Mouse (Mus musculus) gastrocnemius, postnatal 36 days (tissue): ENCODE measurements around the gene Zfp787. TPM values are rescaled to one million over a fixed set of nuclear protein-coding genes. Genes with fewer than 3 reads are reported as not detected.
"Not testable (repeated sequence)": the region's sequence is repeated elsewhere in the genome, so short reads cannot be mapped to it uniquely, and the experiment has no call there.

ENCODE experiments used
- DNase-seq, 2 experiments: peaks; one replicate each; pipeline ENCODE4 v3.0.0; 2022
- intact Hi-C: fragments of 180-260 bp; cut with DNase I; formaldehyde crosslinking; loops from one replicate; pipeline ENCODE4 v1.15.1; 2025
- long read RNA-seq, 2 experiments: library from polyadenylated mRNA; stranded (forward); transcript quantifications; one replicate each; pipeline ENCODE4 v2.0.0; 2021
- total RNA-seq, 2 experiments: library from RNA; stranded (reverse); gene quantifications; 2 replicates each; pipeline ENCODE4 v1.2.3; 2021

Zfp787 gene
- total RNA-seq, result 10 to 100 TPM; 26.1 to 29.2 TPM
- long read RNA-seq, experiment 1, transcript Zfp787-204 (3 exons, 576 nt), result major isoform, 8 of 21 reads
- long read RNA-seq, experiment 1, transcript Zfp787-201 (3 exons, 1,897 nt), result minor isoform, 5 of 21 reads
- long read RNA-seq, experiment 1, partial matches to known transcripts, result 2 of 21 reads
- long read RNA-seq, experiment 1, other reads (novel, unspliced or antisense), result 5 of 21 reads
- long read RNA-seq, experiment 2, transcript Zfp787-201 (3 exons, 1,897 nt), result major isoform, 12 of 27 reads
- long read RNA-seq, experiment 2, transcript Zfp787-204 (3 exons, 576 nt), result minor isoform, 5 of 27 reads
- long read RNA-seq, experiment 2, partial matches to known transcripts, result 0 of 27 reads
- long read RNA-seq, experiment 2, other reads (novel, unspliced or antisense), result 9 of 27 reads

- intact Hi-C loops, result no loop called here
- peak; percentile 93 to 95 for DNase-seq
Observed at GRCm38 (mm10) chr7:6155901-6156411, at the start of gene Zfp787. TSS of gene Zfp787 (minus strand) at chr7:6155997.

GRCm38 (mm10) chr7:6204200-6204599 lies 48.4 kb upstream of the Zfp787 start:
- no peak for DNase-seq
- intact Hi-C loops, result no loop called here

- intact Hi-C loops, result no loop called here
- no peak for DNase-seq
Observed at GRCm38 (mm10) chr7:6196790-6197189, 41.0 kb upstream of the Zfp787 start, which contains the start of gene Galp. TSS of gene Galp (plus strand) at chr7:6197090.

GRCm38 (mm10) chr7:6195777-6196176 lies 40.0 kb upstream of the Zfp787 start:
- intact Hi-C loops, result no loop called here
- DNase-seq, result no peak

- intact Hi-C loops, result no loop called here
- DNase-seq, result peak; percentile 22 to 31
Observed at GRCm38 (mm10) chr7:6194129-6194528, 38.3 kb upstream of the Zfp787 start.

- DNase-seq, result peak; percentile 57 to 61
- intact Hi-C loops, result loop anchor here (1.0 kb wide), 1 partner anchor 64 kb away; no protein-coding TSS in a partner anchor
Observed at GRCm38 (mm10) chr7:6191376-6191775, 35.6 kb upstream of the Zfp787 start.

GRCm38 (mm10) chr7:6189542-6189941 lies 33.7 kb upstream of the Zfp787 start:
- intact Hi-C loops, result no loop called here
- no peak for DNase-seq

GRCm38 (mm10) chr7:6186756-6187155 lies 31.0 kb upstream of the Zfp787 start:
- intact Hi-C loops, result no loop called here

GRCm38 (mm10) chr7:6186176-6186575 lies 30.4 kb upstream of the Zfp787 start:
- DNase-seq, result no peak
- intact Hi-C loops, result no loop called here

More at GRCm38 (mm10) chr7:6186756-6187155, 31.0 kb upstream of the Zfp787 start:
- DNase-seq, result no peak

- DNase-seq, result no peak
- intact Hi-C loops, result no loop called here
Observed at GRCm38 (mm10) chr7:6185391-6185790, 29.6 kb upstream of the Zfp787 start.

- intact Hi-C loops, result no loop called here
Observed at GRCm38 (mm10) chr7:6184521-6184920, 28.7 kb upstream of the Zfp787 start.

GRCm38 (mm10) chr7:6183802-6184201 lies 28.0 kb upstream of the Zfp787 start:
- DNase-seq, result no peak
- intact Hi-C loops, result no loop called here

More at GRCm38 (mm10) chr7:6184521-6184920, 28.7 kb upstream of the Zfp787 start:
- peak in 1 of 2 experiments; percentile 10 for DNase-seq

GRCm38 (mm10) chr7:6182882-6183281 lies 27.1 kb upstream of the Zfp787 start:
- DNase-seq, result no peak
- intact Hi-C loops, result no loop called here

- intact Hi-C loops, result loop anchor here (10.0 kb wide), 1 partner anchor 106 kb away; the partner anchor contains the start of gene Zfp667
- no peak for DNase-seq
Observed at GRCm38 (mm10) chr7:6179013-6179412, 23.2 kb upstream of the Zfp787 start.

GRCm38 (mm10) chr7:6174365-6174987 lies 18.7 kb upstream of the Zfp787 start:
- DNase-seq, result not testable (repeated sequence)
- intact Hi-C loops, result loop anchor here (5.0 to 10.0 kb wide), 2 partner anchors 47 to 110 kb away; partner anchors contain the start of gene Zfp667

- no peak for DNase-seq
- intact Hi-C loops, result loop anchor here (5.0 to 10.0 kb wide), 2 partner anchors 47 to 111 kb away; partner anchors contain the start of gene Zfp667
Observed at GRCm38 (mm10) chr7:6173872-6174271, 18.1 kb upstream of the Zfp787 start.

GRCm38 (mm10) chr7:6172674-6173244 lies 17.0 kb upstream of the Zfp787 start:
- DNase-seq, result no peak

GRCm38 (mm10) chr7:6172006-6172649 lies 16.3 kb upstream of the Zfp787 start, which contains the start of gene Zfp444:
TSS of gene Zfp444 (plus strand) at chr7:6172226.
- peak; percentile 91 to 95 for DNase-seq
- intact Hi-C loops, result loop anchor here (5.0 to 10.0 kb wide), 2 partner anchors 45 to 113 kb away; partner anchors contain the start of gene Zfp667

More at GRCm38 (mm10) chr7:6172674-6173244, 17.0 kb upstream of the Zfp787 start:
- intact Hi-C loops, result loop anchor here (5.0 to 10.0 kb wide), 2 partner anchors 45 to 112 kb away; partner anchors contain the start of gene Zfp667

- peak; percentile 42 to 44 for DNase-seq
- intact Hi-C loops, result loop anchor here (5.0 to 10.0 kb wide), 2 partner anchors 44 to 113 kb away; partner anchors contain the start of gene Zfp667
Observed at GRCm38 (mm10) chr7:6171444-6172005, 15.7 kb upstream of the Zfp787 start.
